Mouse (Mus musculus): ENCODE data around the gene Nom1. TPM values are rescaled to one million over a fixed set of nuclear protein-coding genes. Genes with fewer than 3 reads are reported as not detected.

Gene Nom1
- polyA plus RNA-seq, 1 experiment, result 8.0 TPM

- DNase-seq (ENCODE audit: low read depth), result no peak
Measured at GRCm38 (mm10) chr5:29470851-29471394, 36.5 kb downstream of the Nom1 start.

GRCm38 (mm10) chr5:29471396-29471795, 36.9 kb downstream of the Nom1 start:
- DNase-seq (ENCODE audit: low read depth), result no peak

GRCm38 (mm10) chr5:29471855-29472665, 37.6 kb downstream of the Nom1 start:
- no peak for DNase-seq (ENCODE audit: low read depth)

- DNase-seq (ENCODE audit: low read depth), result no peak
Measured at GRCm38 (mm10) chr5:29473551-29474245, 39.2 kb downstream of the Nom1 start.

- DNase-seq (ENCODE audit: low read depth), result no peak
Measured at GRCm38 (mm10) chr5:29474246-29474960, 39.9 kb downstream of the Nom1 start.

GRCm38 (mm10) chr5:29475041-29475440, 40.6 kb downstream of the Nom1 start:
- DNase-seq (ENCODE audit: low read depth), result no peak

GRCm38 (mm10) chr5:29475556-29475955, 41.1 kb downstream of the Nom1 start:
- no peak for DNase-seq (ENCODE audit: low read depth)

GRCm38 (mm10) chr5:29476021-29476420, 41.6 kb downstream of the Nom1 start:
- no peak for DNase-seq (ENCODE audit: low read depth)

GRCm38 (mm10) chr5:29477474-29478207, 43.2 kb downstream of the Nom1 start:
- no peak for DNase-seq (ENCODE audit: low read depth)

GRCm38 (mm10) chr5:29478208-29479197, 44.0 kb downstream of the Nom1 start, which contains the start of gene Mnx1:
Gene Mnx1 (minus strand): TSS chr5:29478470.
- DNase-seq (ENCODE audit: low read depth), result no peak

- DNase-seq (ENCODE audit: low read depth), result no peak
Measured at GRCm38 (mm10) chr5:29479198-29479593, 44.7 kb downstream of the Nom1 start.

GRCm38 (mm10) chr5:29483801-29484200, 49.3 kb downstream of the Nom1 start:
- DNase-seq (ENCODE audit: low read depth), result no peak

- DNase-seq (ENCODE audit: low read depth), result no peak
Measured at GRCm38 (mm10) chr5:29484965-29485940, 50.8 kb downstream of the Nom1 start.

- DNase-seq (ENCODE audit: low read depth), result no peak
Measured at GRCm38 (mm10) chr5:29485941-29486320, 51.5 kb downstream of the Nom1 start.

GRCm38 (mm10) chr5:29487321-29487720, 52.9 kb downstream of the Nom1 start:
- DNase-seq (ENCODE audit: low read depth), result no peak

GRCm38 (mm10) chr5:29507013-29507412, 72.5 kb downstream of the Nom1 start:
- no peak for DNase-seq (ENCODE audit: low read depth)
